Mouse (Mus musculus) midbrain, embryonic 13.5 days (tissue): ENCODE data around the gene Hist1h4j. TPM values are rescaled to one million over a fixed set of nuclear protein-coding genes. Genes with fewer than 3 reads are reported as not detected.
"Not testable (repeated sequence)": the region's sequence is repeated elsewhere in the genome, so short reads cannot be mapped to it uniquely, and the experiment has no call there.

Source experiments
- ATAC-seq: fragments of 200-750 bp; cut with Nextera tagmentation; 2 replicates; pipeline ENCODE4 v1.8.0; 2017; ENCODE audit warnings: mild to moderate bottlenecking, moderate TSS enrichment, moderate library complexity
- H3K27ac ChIP-seq: fragments of 300-500 bp; sonication (generic); 2 replicates; pipeline ENCODE4 v1.5.1; 2015; ENCODE audit warnings: inconsistent platforms, mild to moderate bottlenecking, moderate library complexity
- H3K27me3 ChIP-seq: fragments of 300-500 bp; sonication (generic); 2 replicates; pipeline ENCODE4 v1.6.1; 2015; ENCODE audit warnings: mild to moderate bottlenecking, inconsistent platforms
- H3K36me3 ChIP-seq: fragments of 300-500 bp; sonication (generic); 2 replicates; pipeline ENCODE4 v1.6.1; 2015; ENCODE audit warnings: mild to moderate bottlenecking, inconsistent platforms
- H3K4me1 ChIP-seq: fragments of 300-500 bp; sonication (generic); replicated peaks from 2 replicates; pipeline ENCODE4 v1.6.1; 2015; ENCODE audit warnings: inconsistent platforms
- H3K4me2 ChIP-seq: fragments of 300-500 bp; sonication (generic); replicated peaks from 2 replicates; pipeline ENCODE4 v1.6.1; 2015; ENCODE audit warnings: moderate library complexity, mild to moderate bottlenecking, inconsistent platforms
- H3K4me3 ChIP-seq: fragments of 300-500 bp; sonication (generic); replicated peaks from 2 replicates; pipeline ENCODE4 v1.5.1; 2015; ENCODE audit warnings: mild to moderate bottlenecking, inconsistent platforms
- H3K9ac ChIP-seq: fragments of 300-500 bp; sonication (generic); replicated peaks from 2 replicates; pipeline ENCODE4 v1.6.1; 2015; ENCODE audit warnings: mild to moderate bottlenecking, inconsistent platforms
- H3K9me3 ChIP-seq: fragments of 300-500 bp; sonication (generic); 2 replicates; pipeline ENCODE4 v1.6.1; 2016; ENCODE audit warnings: mild to moderate bottlenecking, inconsistent platforms
- WGBS: fragments of 180-500 bp; shearing (Covaris S2); methylation state at CpG from one replicate; pipeline ENCODE4 v1.1.7; 2015; 5-methylcytosine and 5-hydroxymethylcytosine counted together
- polyA plus RNA-seq: library from polyadenylated mRNA; unstranded; fragments of >200 nt; fragmentation: Nextera tagmentation; extraction: Ambion mirVana; gene quantifications from 2 replicates; pipeline ENCODE4 v1.2.1, GENCODE M21; 2015

The Hist1h4j gene
- polyA plus RNA-seq, 1 experiment from 2014 or later: 0.82 TPM

GRCm38 (mm10) chr13:21755707-21756106 lies 20.8 kb downstream of the Hist1h4j start:
- Histone ChIP-seq H3K9ac (no peak overlapping the region), H3K4me1 (peaks cover 23% of the 10 kb centered on the region), H3K36me3 (no peaks in the 10 kb centered on the region), H3K27ac (no peak overlapping the region), H3K4me2 (no peak overlapping the region), H3K27me3 (no peaks in the 10 kb centered on the region), H3K4me3 (no peak overlapping the region), H3K9me3 (no peaks in the 10 kb centered on the region)
- 69% methylated on average over 1 of the region's 1 CpGs for WGBS
- ATAC-seq: no peak

DNA sequence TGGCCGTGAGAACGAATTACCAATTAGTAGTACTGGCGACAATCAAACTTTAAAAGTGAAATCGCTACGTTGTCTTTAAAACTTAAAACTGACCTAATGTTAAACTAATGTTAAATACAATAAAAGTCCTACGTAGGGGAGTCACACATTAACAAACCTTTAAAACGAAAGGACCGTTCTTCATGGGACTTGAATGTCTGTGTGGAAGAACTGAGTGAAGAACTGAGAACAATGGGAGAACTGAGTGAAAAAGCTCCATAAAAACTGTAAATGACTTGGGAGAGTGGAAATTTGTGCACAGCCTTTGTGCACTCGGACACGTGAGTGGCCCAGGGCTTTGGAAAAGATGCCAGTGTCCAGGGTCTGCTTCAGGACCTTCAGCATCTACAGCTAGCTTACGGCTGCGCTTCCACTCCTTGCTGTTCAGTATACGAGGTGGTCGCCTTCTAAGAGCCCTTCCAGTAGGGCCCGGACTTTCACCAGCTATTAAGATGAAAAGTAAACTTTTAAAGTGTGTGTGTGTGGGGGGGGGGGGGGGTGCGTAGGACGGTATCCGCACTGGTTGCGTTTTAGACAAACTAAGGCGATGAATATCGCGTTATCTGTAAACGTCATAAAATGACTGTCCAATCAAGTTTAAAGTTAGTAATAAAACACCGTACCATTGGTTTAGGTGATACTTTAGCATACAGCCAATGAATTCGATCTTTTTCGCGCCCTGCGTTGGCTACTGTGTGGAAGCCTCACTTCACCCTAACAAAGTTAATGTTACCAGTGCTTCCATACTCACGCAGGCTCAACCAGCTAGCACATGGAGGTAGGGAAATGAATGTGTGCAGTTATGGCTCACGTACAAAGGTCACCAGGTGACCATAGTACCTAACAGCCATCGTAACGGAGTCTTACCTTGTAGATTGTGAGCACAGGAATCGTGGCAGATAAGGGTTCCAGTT lies 44.2 kb downstream of the Hist1h4j start:
- Histone ChIP-seq H3K27ac (peak overlapping the region; percentile 88), H3K27me3 (no peaks in the 10 kb centered on the region), H3K36me3 (no peaks in the 10 kb centered on the region), H3K4me2 (peak overlapping the region; percentile 95), H3K4me3 (peak overlapping the region; percentile 53), H3K9ac (peak overlapping the region; percentile 83), H3K9me3 (no peaks in the 10 kb centered on the region), H3K4me1 (peaks cover 34% of the 10 kb centered on the region)
- WGBS: 5% methylated on average over 33 of the region's 33 CpGs
- ATAC-seq: peak; percentile 93

DNA sequence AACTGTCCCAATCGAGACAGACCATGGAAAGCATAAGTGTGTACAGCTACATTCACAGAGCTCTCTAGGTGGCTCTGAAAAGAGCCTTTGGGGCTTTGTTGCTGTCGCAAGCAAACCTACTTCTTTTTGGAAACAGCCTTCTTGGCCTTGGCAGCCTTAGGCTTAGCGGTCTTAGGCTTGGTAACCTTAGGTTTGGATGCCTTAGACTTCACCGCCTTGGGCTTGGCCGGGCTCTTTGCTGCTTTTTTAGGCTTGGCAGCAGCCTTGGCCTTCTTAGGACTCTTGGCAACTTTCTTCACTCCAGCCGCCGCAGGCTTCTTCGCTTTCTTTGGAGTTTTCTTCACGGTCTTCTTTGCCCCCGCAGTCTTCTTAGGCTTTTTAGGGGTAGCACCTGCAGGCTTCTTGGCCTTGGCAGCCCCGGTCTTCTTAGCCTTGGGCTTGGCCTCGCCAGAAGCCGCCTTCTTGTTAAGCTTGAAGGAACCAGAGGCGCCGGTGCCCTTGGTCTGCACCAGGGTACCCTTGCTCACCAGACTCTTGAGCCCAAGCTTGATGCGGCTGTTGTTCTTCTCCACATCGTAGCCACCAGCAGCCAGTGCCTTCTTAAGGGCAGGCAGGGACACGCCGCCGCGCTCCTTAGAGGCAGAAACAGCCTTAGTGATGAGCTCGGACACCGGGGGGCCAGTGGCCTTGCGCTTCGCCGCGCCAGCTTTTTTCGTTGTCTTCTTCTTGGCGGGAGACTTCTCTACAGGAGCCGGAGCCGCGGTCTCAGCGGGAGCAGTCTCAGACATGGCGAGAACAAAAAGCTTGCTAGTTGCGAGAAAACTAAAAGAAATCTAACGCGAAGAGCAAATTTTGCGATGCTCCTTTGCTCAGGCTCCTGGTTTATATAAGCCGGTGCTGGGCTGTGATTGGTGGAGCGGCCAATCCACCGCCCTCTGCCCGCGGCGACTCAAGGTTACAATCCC lies 45.2 kb downstream of the Hist1h4j start, which contains the start of gene Hist1h1b:
Hist1h1b (minus strand) TSS at position 859 of the 965 bp plus-strand sequence.
- Histone ChIP-seq H3K27ac (peak within 1 kb of the TSS; percentile 88), H3K27me3 (no peaks in the 10 kb centered on the region), H3K36me3 (no peaks in the 10 kb centered on the region), H3K4me2 (peak within 1 kb of the TSS; percentile 95), H3K4me1 (peaks cover 37% of the 10 kb centered on the region), H3K9ac (peak within 1 kb of the TSS; percentile 83), H3K9me3 (no peaks in the 10 kb centered on the region), H3K4me3 (peak within 1 kb of the TSS; percentile 53)
- ATAC-seq: peak; percentile 12
- WGBS: under 1% methylated on average over 44 of the region's 44 CpGs

- Histone ChIP-seq H3K9ac (no peak overlapping the region), H3K27me3 (no peaks in the 10 kb centered on the region), H3K27ac (no peak overlapping the region), H3K9me3 (no peaks in the 10 kb centered on the region), H3K4me1 (peaks cover 42% of the 10 kb centered on the region), H3K36me3 (no peaks in the 10 kb centered on the region), H3K4me2 (peak overlapping the region; percentile 95), H3K4me3 (no peak overlapping the region; the same call in 1 of the 2 replicates)
- WGBS: 46% methylated on average over 6 of the region's 6 CpGs
- no peak for ATAC-seq
These were observed 46.2 kb downstream of the Hist1h4j start for GRCm38 (mm10) chr13:21781021-21781555.

DNA sequence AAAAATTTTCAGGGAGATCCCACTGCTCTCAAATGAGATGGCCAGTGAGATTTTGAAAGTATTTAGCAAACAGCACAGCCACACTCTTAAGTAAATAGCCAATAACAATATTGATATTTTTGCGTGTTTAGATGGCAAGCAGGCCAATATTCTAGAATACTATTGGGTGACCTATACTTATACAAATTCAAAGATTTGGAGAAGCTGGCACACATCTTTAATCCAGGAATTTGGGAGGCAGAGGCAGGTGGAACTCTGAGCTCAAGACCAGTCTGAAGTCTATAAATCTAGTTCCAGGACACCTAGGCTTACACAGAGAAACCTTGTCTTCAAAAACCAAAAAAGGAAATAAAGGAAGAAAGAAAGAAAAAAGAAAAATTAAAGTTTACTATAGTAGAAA lies 46.8 kb downstream of the Hist1h4j start:
- ATAC-seq: no peak
- Histone ChIP-seq H3K4me1 (peaks cover 45% of the 10 kb centered on the region), H3K4me2 (no peak overlapping the region), H3K9ac (no peak overlapping the region), H3K9me3 (no peaks in the 10 kb centered on the region), H3K4me3 (no peak overlapping the region), H3K27me3 (no peaks in the 10 kb centered on the region), H3K36me3 (no peaks in the 10 kb centered on the region), H3K27ac (no peak overlapping the region)
- 96% methylated on average over 1 of the region's 1 CpGs for WGBS

DNA sequence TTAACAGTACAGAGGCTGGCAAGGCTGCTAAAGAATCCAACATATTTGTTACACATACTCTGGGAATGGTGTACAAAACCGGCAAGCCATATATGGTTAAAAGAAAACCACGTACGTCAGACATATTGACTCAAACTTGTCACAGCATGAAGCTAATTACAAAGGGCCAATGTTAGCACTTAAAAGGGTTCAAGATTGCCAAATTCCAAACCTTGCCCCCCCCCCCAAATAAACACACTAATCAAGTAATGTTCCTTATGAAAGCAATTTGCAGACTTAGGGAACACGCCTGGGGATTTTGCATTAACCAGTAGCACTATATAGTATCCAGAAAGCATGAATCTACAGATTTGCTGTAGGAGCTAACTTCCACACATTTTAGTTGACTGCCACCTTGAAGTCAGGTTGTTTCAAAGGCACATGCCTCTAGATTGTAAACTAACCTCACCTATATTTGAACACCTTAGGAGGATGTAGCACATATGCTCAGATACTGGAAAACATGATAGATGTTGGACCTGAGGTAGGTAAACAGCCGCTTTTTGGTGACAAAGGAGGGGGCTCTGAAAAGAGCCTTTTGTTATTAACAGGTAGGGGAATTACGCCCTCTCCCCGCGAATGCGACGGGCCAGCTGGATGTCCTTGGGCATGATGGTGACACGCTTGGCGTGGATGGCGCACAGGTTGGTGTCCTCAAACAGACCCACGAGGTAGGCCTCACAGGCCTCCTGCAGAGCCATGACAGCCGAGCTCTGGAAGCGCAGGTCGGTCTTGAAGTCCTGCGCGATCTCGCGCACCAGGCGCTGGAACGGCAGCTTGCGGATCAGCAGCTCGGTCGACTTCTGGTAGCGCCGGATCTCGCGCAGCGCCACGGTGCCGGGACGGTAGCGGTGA lies 47.7 kb downstream of the Hist1h4j start:
- WGBS: 1% methylated on average over 14 of the region's 35 CpGs
- H3K4me2 ChIP-seq: peak overlapping the region; percentile 67
- peak overlapping the region; percentile 73 for H3K27ac ChIP-seq
- not testable (repeated sequence) for H3K9me3 ChIP-seq, H3K36me3 ChIP-seq, ATAC-seq, H3K27me3 ChIP-seq
- H3K4me3 ChIP-seq: peak overlapping the region; percentile 42
- H3K4me1 ChIP-seq: peaks cover 45% of the 10 kb centered on the region
- H3K9ac ChIP-seq: peak overlapping the region; percentile 68

- Histone ChIP-seq H3K4me2 (peak within 1 kb of the TSS; percentile 67), H3K9me3 (no peaks in the 10 kb centered on the region), H3K36me3 (no peaks in the 10 kb centered on the region), H3K4me1 (peaks cover 47% of the 10 kb centered on the region), H3K27ac (peak within 1 kb of the TSS; percentile 73), H3K4me3 (peak within 1 kb of the TSS; percentile 42), H3K27me3 (no peaks in the 10 kb centered on the region), H3K9ac (peak within 1 kb of the TSS; percentile 68)
- ATAC-seq: peak; percentile 75
- WGBS: 0% methylated on average over 17 of the region's 20 CpGs
These were observed 48.4 kb downstream of the Hist1h4j start, which contains the start of gene Hist1h3i for GRCm38 (mm10) chr13:21783255-21783617. Gene Hist1h3i, minus strand, starts transcription at chr13:21783370.

GRCm38 (mm10) chr13:21783734-21784161 lies 48.9 kb downstream of the Hist1h4j start:
- H3K9ac ChIP-seq: no peak overlapping the region; the same call in 1 of the 2 replicates
- peak overlapping the region; percentile 42 for H3K4me3 ChIP-seq
- H3K36me3 ChIP-seq: no peaks in the 10 kb centered on the region
- ATAC-seq: no peak
- peak overlapping the region; percentile 67 for H3K4me2 ChIP-seq
- H3K4me1 ChIP-seq: peaks cover 48% of the 10 kb centered on the region
- H3K27ac ChIP-seq: peak overlapping the region; percentile 68
- no peaks in the 10 kb centered on the region for H3K27me3 ChIP-seq
- 3% methylated on average over 9 of the region's 9 CpGs for WGBS
- no peaks in the 10 kb centered on the region for H3K9me3 ChIP-seq

GRCm38 (mm10) chr13:21784311-21784710 lies 49.4 kb downstream of the Hist1h4j start:
- H3K9me3 ChIP-seq: no peaks in the 10 kb centered on the region
- no peak overlapping the region for H3K9ac ChIP-seq
- no peaks in the 10 kb centered on the region for H3K27me3 ChIP-seq
- H3K36me3 ChIP-seq: no peaks in the 10 kb centered on the region
- H3K27ac ChIP-seq: peak overlapping the region; percentile 68
- no peak for ATAC-seq
- H3K4me1 ChIP-seq: peaks cover 48% of the 10 kb centered on the region
- WGBS: 20% methylated on average over 6 of the region's 6 CpGs
- peak overlapping the region; percentile 67; the same call in 1 of the 2 replicates for H3K4me2 ChIP-seq
- no peak overlapping the region; the same call in 1 of the 2 replicates for H3K4me3 ChIP-seq
